Mouse (Mus musculus) hindbrain, postnatal 0 days (tissue): ENCODE results near the gene Mmp27. TPM values are rescaled to one million over a fixed set of nuclear protein-coding genes. Genes with fewer than 3 reads are reported as not detected.
A peak's percentile ranks its signal among the peaks of the same experiment; 100 is the strongest.

Experiments used
- ATAC-seq: fragments of 200-750 bp; cut with Nextera tagmentation; 2 replicates; pipeline ENCODE4 v1.8.0; 2017; ENCODE audit warnings: mild to moderate bottlenecking, moderate TSS enrichment, moderate library complexity
- DNase-seq: peaks from one replicate; pipeline ENCODE4 v3.0.0-alpha.2; 2015; ENCODE audit warnings: low spot score
- H3K27ac ChIP-seq: fragments of 300-500 bp; sonication (generic); 2 replicates; pipeline ENCODE4 v1.5.1; 2014; ENCODE audit warnings: mild to moderate bottlenecking
- H3K27me3 ChIP-seq: fragments of 300-500 bp; sonication (generic); 2 replicates; pipeline ENCODE4 v1.6.1; 2014; ENCODE audit warnings: low read length, mixed read lengths; ENCODE audit not compliant: insufficient read depth
- H3K36me3 ChIP-seq: fragments of 300-500 bp; sonication (generic); 2 replicates; pipeline ENCODE4 v1.6.1; 2014; ENCODE audit warnings: low read length, mixed read lengths; ENCODE audit not compliant: insufficient read depth
- H3K4me1 ChIP-seq: fragments of 300-500 bp; sonication (generic); 2 replicates; pipeline ENCODE4 v1.6.1; 2014; ENCODE audit warnings: antibody characterized with exemption, low read length, mixed read lengths; ENCODE audit not compliant: insufficient read depth
- H3K4me2 ChIP-seq: fragments of 300-500 bp; sonication (generic); 2 replicates; pipeline ENCODE4 v1.6.1; 2014; ENCODE audit warnings: low read depth, mild to moderate bottlenecking, low read length, moderate library complexity, mixed read lengths
- H3K4me3 ChIP-seq: fragments of 300-500 bp; sonication (generic); 2 replicates; pipeline ENCODE4 v1.5.1; 2014; ENCODE audit warnings: low read length
- H3K9ac ChIP-seq: fragments of 300-500 bp; sonication (generic); replicated peaks from 2 replicates; pipeline ENCODE4 v1.6.1; 2014; ENCODE audit warnings: mild to moderate bottlenecking, low read length, moderate library complexity, mixed read lengths
- H3K9me3 ChIP-seq: fragments of 300-500 bp; sonication (generic); 2 replicates; pipeline ENCODE4 v1.6.1; 2016; ENCODE audit warnings: low read length, mixed read lengths
- CTCF ChIP-seq: IDR thresholded peaks from 2 replicates; pipeline ENCODE4 v1.5.1; 2016; ENCODE audit warnings: antibody characterized with exemption, control low read depth, low read depth
- WGBS: fragments of 180-500 bp; shearing (Covaris S2); extraction: QIAGEN DNeasy Blood & Tissue Kit; methylation state at CpG from one replicate; pipeline ENCODE4 v1.1.7; 2014; 5-methylcytosine and 5-hydroxymethylcytosine counted together
- polyA plus RNA-seq: library from polyadenylated mRNA; unstranded; fragments of >200 nt; fragmentation: Nextera tagmentation; extraction: Ambion mirVana; gene quantifications from 2 replicates; pipeline ENCODE4 v1.2.1, GENCODE M21; 2015
- total RNA-seq: library from RNA; depleted of rRNA; stranded (reverse); fragments of >200 nt; gene quantifications from 2 replicates; pipeline ENCODE4 v1.2.3, GENCODE M21; 2014

The Mmp27 gene
- total and polyA plus RNA-seq, 2 experiments from 2014 or later = not detected

GRCm38 (mm10) chr9:7572188-7572587, 992 bp downstream of the Mmp27 start:
- H3K9me3 ChIP-seq = no peaks in the 10 kb centered on the region
- TF ChIP-seq CTCF = no peak
- ATAC-seq (no peak), DNase-seq (no peak)
- H3K36me3 ChIP-seq = no peaks in the 10 kb centered on the region
- H3K4me3 ChIP-seq = no peak overlapping the region
- H3K27me3 ChIP-seq = no peaks in the 10 kb centered on the region
- no peak overlapping the region for H3K27ac ChIP-seq
- H3K4me2 ChIP-seq = no peak overlapping the region
- no peak overlapping the region for H3K9ac ChIP-seq
- 84% methylated on average over 7 of the region's 7 CpGs for WGBS
- H3K4me1 ChIP-seq = no peaks in the 10 kb centered on the region

DNA sequence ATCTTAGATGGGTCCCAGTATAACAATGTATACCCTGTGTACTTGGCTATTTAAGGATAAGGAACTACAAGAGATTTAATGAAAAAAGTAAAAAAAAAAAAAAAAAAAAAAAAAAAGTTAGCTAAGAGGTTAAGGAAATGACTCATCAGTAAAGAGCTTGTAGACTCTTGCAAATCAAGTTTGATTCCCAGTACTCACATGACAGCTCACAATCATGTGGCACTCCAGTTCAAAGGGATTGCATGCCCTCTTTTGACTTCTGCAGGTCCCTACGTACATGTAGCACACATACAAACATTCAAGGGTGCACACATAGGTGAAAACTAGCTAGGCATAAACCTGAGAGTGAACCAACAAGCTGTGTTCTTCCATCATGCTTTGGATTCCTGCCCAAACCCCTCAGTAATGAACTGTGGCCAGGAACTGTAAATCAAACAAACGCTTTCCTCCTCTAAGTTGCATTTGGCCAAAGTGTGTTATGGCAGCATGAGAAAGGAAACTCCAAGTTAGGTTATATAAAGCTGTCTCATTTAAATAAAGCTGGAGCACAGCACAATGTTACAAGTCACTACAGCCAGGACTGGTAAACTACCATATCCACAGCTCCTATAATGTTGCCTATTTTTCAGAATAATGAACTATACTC, 1.6 kb downstream of the Mmp27 start:
- DNase-seq = no peak
- no peak overlapping the region for H3K9ac ChIP-seq
- TF ChIP-seq CTCF = no peak
- H3K36me3 ChIP-seq = no peaks in the 10 kb centered on the region
- no peaks in the 10 kb centered on the region for H3K4me1 ChIP-seq
- 74% methylated on average over 2 of the region's 2 CpGs for WGBS
- no peak overlapping the region for H3K4me2 ChIP-seq
- H3K4me3 ChIP-seq = no peak overlapping the region
- H3K27me3 ChIP-seq = no peaks in the 10 kb centered on the region
- no peak for ATAC-seq
- H3K9me3 ChIP-seq = no peaks in the 10 kb centered on the region
- H3K27ac ChIP-seq = no peak overlapping the region

DNA sequence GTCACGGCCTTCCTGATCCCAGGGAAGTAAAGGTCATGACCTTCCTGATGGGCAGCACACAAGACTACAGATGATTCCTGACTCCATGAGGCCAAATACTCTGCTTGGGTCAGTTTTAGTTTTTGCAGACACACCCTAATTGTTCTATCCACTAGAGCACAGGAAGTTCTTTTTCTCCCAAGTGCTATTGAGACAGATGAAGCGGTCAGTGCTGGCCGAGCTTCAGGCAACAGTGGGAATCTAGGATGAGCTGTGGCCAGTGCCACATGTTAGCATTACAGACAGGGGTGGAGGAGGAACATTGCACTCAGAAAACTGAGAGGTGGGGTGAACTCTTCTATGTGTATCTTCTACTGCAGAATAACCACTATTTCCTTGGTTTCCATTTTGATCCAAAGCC, 4.3 kb downstream of the Mmp27 start:
- no peak for ATAC-seq

GRCm38 (mm10) chr9:7577371-7577770, 6.2 kb downstream of the Mmp27 start:
- H3K27ac ChIP-seq = no peak overlapping the region
- no peaks in the 10 kb centered on the region for H3K36me3 ChIP-seq
- H3K4me2 ChIP-seq = no peak overlapping the region
- ATAC-seq = no peak
- no peak overlapping the region for H3K4me3 ChIP-seq
- no peak for DNase-seq
- H3K9ac ChIP-seq = no peak overlapping the region
- no peak for TF ChIP-seq CTCF
- H3K27me3 ChIP-seq = no peaks in the 10 kb centered on the region
- 96% methylated on average over 2 of the region's 2 CpGs for WGBS
- H3K4me1 ChIP-seq = no peaks in the 10 kb centered on the region
- H3K9me3 ChIP-seq = no peaks in the 10 kb centered on the region

More for the DNA sequence above, 4.3 kb downstream of the Mmp27 start:
- H3K27ac ChIP-seq = no peak overlapping the region
- no peak overlapping the region for H3K9ac ChIP-seq
- 75% methylated on average over 3 of the region's 3 CpGs for whole genome bisulfite sequencing
- H3K9me3 ChIP-seq = no peaks in the 10 kb centered on the region
- no peaks in the 10 kb centered on the region for H3K4me1 ChIP-seq
- DNase-seq = no peak
- TF ChIP-seq CTCF = no peak
- H3K27me3 ChIP-seq = no peaks in the 10 kb centered on the region
- no peak overlapping the region for H3K4me3 ChIP-seq
- no peak overlapping the region for H3K4me2 ChIP-seq
- H3K36me3 ChIP-seq = no peaks in the 10 kb centered on the region

GRCm38 (mm10) chr9:7590063-7590462, 18.9 kb downstream of the Mmp27 start:
- Histone ChIP-seq H3K9ac (no peak overlapping the region), H3K27ac (no peak overlapping the region), H3K27me3 (no peaks in the 10 kb centered on the region), H3K9me3 (no peaks in the 10 kb centered on the region), H3K4me3 (no peak overlapping the region), H3K36me3 (no peaks in the 10 kb centered on the region), H3K4me1 (no peaks in the 10 kb centered on the region), H3K4me2 (no peak overlapping the region)
- 75% methylated on average over 8 of the region's 8 CpGs for WGBS
- DNase-seq (no peak), ATAC-seq (no peak)
- no peak for TF ChIP-seq CTCF

- no peaks in the 10 kb centered on the region for H3K9me3 ChIP-seq
- no peaks in the 10 kb centered on the region for H3K27me3 ChIP-seq
- no peak for TF ChIP-seq CTCF
- no peak overlapping the region for H3K4me2 ChIP-seq
- DNase-seq (no peak), ATAC-seq (no peak)
- no peak overlapping the region for H3K4me3 ChIP-seq
- H3K27ac ChIP-seq = no peak overlapping the region
- no peaks in the 10 kb centered on the region for H3K36me3 ChIP-seq
- 93% methylated on average over 3 of the region's 3 CpGs for WGBS
- no peak overlapping the region for H3K9ac ChIP-seq
- no peaks in the 10 kb centered on the region for H3K4me1 ChIP-seq
These were observed 22.1 kb downstream of the Mmp27 start for GRCm38 (mm10) chr9:7593272-7593812.

DNA sequence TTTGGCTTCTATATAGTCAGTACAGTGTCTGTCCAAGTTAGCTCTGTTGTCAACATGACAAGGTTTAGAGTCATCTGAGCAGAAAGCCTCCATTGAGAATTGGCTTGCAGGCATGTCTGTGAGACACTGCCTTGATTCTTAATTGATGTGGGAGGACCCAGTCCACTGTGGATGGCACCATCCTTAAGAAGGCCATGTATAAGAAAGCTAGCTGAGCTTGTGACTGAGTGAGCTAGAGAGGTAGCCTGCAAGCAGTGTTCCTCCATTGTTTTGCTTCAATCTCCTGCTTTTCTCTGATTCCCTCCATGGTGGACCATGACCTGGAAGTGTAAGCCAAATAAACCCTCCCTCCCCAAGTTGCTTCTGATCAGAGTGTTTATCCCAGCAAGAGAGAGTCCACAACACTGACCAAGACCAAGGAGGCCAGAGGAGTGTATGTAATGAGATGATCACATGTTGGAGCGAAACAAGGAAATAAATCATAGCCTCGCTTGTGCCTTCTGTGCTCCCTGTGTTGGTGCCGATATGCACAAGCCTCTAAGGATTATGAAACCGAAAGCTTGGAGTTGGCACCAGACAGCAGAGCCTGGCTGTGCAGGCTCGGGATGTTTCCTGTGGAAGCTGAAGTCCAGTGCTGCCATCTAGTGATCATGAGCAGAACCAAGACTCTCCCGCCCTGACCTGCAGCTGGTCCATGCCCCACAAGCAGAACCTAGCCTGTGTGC, 23.8 kb downstream of the Mmp27 start:
- ATAC-seq (peak; percentile 99), DNase-seq (peak; percentile 95)
- Histone ChIP-seq H3K36me3 (no peaks in the 10 kb centered on the region), H3K9ac (peak overlapping the region; percentile 19), H3K4me2 (peak overlapping the region; percentile 49), H3K4me3 (peak overlapping the region; percentile 28), H3K27me3 (no peaks in the 10 kb centered on the region), H3K9me3 (no peaks in the 10 kb centered on the region), H3K27ac (peak overlapping the region; percentile 38; the same call in 1 of the 2 replicates), H3K4me1 (no peaks in the 10 kb centered on the region)
- WGBS = 9% methylated on average over 6 of the region's 6 CpGs
- TF ChIP-seq CTCF = peak; percentile 95
